Mouse (Mus musculus) stomach, postnatal 0 days (tissue): ENCODE results near the gene Lamc3.

Experiments used
- CTCF ChIP-seq: IDR thresholded peaks from 2 replicates; pipeline ENCODE4 v1.5.1; 2016; ENCODE audit warnings: antibody characterized with exemption, low read depth, mild to moderate bottlenecking, moderate library complexity
- EP300 ChIP-seq: optimal IDR thresholded peaks from 2 replicates; pipeline ENCODE3; 2016; ENCODE audit warnings: antibody characterized with exemption

- TF ChIP-seq CTCF: no peak
- no peak for TF ChIP-seq EP300
Measured at GRCm38 (mm10) chr2:31994896-31995295, 107.8 kb downstream of the Lamc3 start.
